Mouse (Mus musculus): ENCODE measurements around the gene Scel. TPM values are rescaled to one million over a fixed set of nuclear protein-coding genes. Genes with fewer than 3 reads are reported as not detected.
A peak's percentile ranks its signal among the peaks of the same experiment; 100 is the strongest.

The Scel gene
- polyA plus RNA-seq, 1 experiment from 2014 or later: 0.14 TPM

- 59% methylated on average over 7 of the region's 7 CpGs for WGBS (ENCODE audit: insufficient replicate concordance)
- H3K4me1 ChIP-seq (replicated peaks): no peaks in the 10 kb centered on the region
- no peak overlapping the region for H3K4me2 ChIP-seq
- H3K27me3 ChIP-seq: no peaks in the 10 kb centered on the region
- no peak overlapping the region for H3K9ac ChIP-seq
- no peak overlapping the region for H3K27ac ChIP-seq
- no peak overlapping the region for H3K4me3 ChIP-seq (replicated peaks)
- DNase-seq: no peak
- no peaks in the 10 kb centered on the region for H3K9me3 ChIP-seq (replicated peaks)
- no peak for ATAC-seq (ENCODE audit: low read depth)
- H3K36me3 ChIP-seq: no peaks in the 10 kb centered on the region
Observed at GRCm38 (mm10) chr14:103479446-103479845, 33.7 kb upstream of the Scel start.

DNA sequence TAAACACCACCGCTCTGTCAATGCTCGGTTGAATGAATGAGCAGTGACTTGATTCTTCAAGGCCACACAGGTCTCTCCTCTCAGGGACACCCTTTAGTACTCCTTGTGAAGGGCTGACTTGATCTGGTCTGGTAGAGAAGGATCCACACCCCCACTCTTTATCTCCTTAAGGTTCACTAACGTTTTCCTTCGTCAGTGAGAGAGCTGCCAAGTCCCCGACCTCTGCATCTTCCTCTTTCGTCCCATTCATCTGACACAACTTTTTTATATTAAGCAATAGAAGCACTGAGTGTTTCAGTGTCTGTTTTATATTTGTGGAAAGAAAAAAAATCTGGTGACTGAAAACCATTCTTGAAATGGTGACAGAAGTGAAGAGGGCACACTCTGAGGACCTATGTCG is 31.6 kb upstream of the Scel start:
- H3K36me3 ChIP-seq: no peaks in the 10 kb centered on the region
- no peak overlapping the region for H3K27ac ChIP-seq
- ATAC-seq (ENCODE audit: low read depth) (no peak), DNase-seq (no peak)
- no peaks in the 10 kb centered on the region for H3K9me3 ChIP-seq (replicated peaks)
- no peaks in the 10 kb centered on the region for H3K27me3 ChIP-seq
- H3K9ac ChIP-seq: no peak overlapping the region
- WGBS (ENCODE audit: insufficient replicate concordance): 59% methylated on average over 7 of the region's 7 CpGs
- no peaks in the 10 kb centered on the region for H3K4me1 ChIP-seq (replicated peaks)
- no peak overlapping the region for H3K4me3 ChIP-seq (replicated peaks)
- no peak overlapping the region for H3K4me2 ChIP-seq

DNA sequence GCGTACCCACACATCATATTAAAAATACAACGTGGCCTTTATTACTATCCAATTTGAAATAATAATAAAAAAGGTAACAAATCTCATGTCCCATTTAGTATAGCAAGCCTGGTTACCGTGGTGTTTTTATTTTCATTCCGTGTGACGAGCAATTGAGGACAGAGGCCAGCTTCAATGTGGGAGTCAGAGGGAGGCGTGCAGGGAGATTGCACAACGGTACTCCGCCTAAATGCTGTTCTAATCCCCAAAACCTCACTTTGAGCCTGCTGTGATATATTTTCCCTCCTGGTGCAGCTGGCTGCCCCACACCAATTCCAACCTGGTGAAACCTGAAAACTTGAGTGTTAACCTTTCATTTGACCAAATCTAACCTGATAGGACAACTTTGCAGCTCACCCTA is 27.5 kb upstream of the Scel start:
- H3K9me3 ChIP-seq (replicated peaks): no peaks in the 10 kb centered on the region
- no peak overlapping the region for H3K9ac ChIP-seq
- no peaks in the 10 kb centered on the region for H3K27me3 ChIP-seq
- 74% methylated on average over 8 of the region's 8 CpGs for WGBS (ENCODE audit: insufficient replicate concordance)
- no peak overlapping the region for H3K27ac ChIP-seq
- no peak overlapping the region for H3K4me3 ChIP-seq (replicated peaks)
- H3K4me2 ChIP-seq: no peak overlapping the region
- DNase-seq (no peak), ATAC-seq (ENCODE audit: low read depth) (no peak)
- H3K36me3 ChIP-seq: no peaks in the 10 kb centered on the region
- H3K4me1 ChIP-seq (replicated peaks): no peaks in the 10 kb centered on the region

DNA sequence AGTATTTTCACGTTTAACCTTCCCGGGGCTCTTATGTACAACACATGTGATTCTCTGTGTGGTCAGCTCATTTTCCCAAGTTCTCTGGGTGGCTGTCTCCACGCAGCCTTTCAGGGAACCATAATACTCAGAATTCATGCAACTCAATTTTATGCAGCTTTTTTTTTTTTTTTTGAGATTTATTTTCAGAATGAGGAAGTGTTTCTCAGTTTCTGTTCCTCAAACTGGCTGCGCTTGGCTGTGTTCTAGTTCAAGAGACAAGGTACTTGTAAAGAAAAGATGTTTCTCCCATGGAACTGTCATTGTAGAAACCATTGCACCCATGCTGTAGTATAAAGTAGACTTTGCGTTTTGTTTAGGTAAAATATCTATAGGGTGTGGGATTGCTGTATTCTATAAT is 26.2 kb upstream of the Scel start:
- no peaks in the 10 kb centered on the region for H3K36me3 ChIP-seq

DNA sequence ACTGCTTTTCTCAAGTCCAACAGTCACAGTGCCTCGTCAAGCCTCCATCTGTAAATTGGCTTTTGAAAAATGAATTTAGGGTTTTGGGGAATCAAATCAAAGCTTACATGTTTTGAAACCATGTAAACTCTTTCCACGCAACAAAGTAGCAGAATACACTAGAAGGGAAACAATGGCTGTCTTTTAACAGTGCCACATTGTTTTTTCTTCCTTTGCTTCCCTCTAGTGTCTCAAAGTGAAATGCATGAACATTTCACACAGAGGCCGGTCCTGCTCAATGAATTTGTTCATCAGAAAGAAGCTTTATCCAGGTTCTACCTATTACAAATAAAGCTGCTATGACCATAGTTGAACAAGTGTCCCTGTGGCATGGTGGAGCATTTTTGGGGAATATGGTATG is 24.5 kb upstream of the Scel start:
- Histone ChIP-seq H3K27me3 (no peaks in the 10 kb centered on the region), H3K9me3 (replicated peaks) (0 out of 2 replicates have a peak, but pooled peaks cover 4% of the 10 kb centered on the region), H3K9ac (no peak overlapping the region), H3K27ac (no peak overlapping the region), H3K4me3 (replicated peaks) (no peak overlapping the region), H3K4me1 (replicated peaks) (no peaks in the 10 kb centered on the region), H3K36me3 (no peaks in the 10 kb centered on the region), H3K4me2 (no peak overlapping the region)
- 56% methylated on average over 3 of the region's 3 CpGs for WGBS (ENCODE audit: insufficient replicate concordance)
- no peak for DNase-seq
- no peak for ATAC-seq (ENCODE audit: low read depth)

More for the DNA sequence above, 26.2 kb upstream of the Scel start:
- Histone ChIP-seq H3K4me2 (no peak overlapping the region), H3K4me1 (replicated peaks) (no peaks in the 10 kb centered on the region), H3K9me3 (replicated peaks) (no peaks in the 10 kb centered on the region), H3K27ac (no peak overlapping the region), H3K9ac (no peak overlapping the region), H3K4me3 (replicated peaks) (no peak overlapping the region), H3K27me3 (no peaks in the 10 kb centered on the region)
- no peak for DNase-seq
- 44% methylated on average over 5 of the region's 5 CpGs for WGBS (ENCODE audit: insufficient replicate concordance)
- ATAC-seq (ENCODE audit: low read depth): no peak

GRCm38 (mm10) chr14:103498199-103498598 is 14.9 kb upstream of the Scel start:
- WGBS (ENCODE audit: insufficient replicate concordance): 63% methylated on average over 8 of the region's 8 CpGs
- no peak overlapping the region for H3K4me2 ChIP-seq
- ATAC-seq (ENCODE audit: low read depth): no peak
- no peak overlapping the region for H3K27ac ChIP-seq
- no peaks in the 10 kb centered on the region for H3K4me1 ChIP-seq (replicated peaks)
- 0 out of 2 replicates have a peak, but pooled peaks cover 1% of the 10 kb centered on the region for H3K9me3 ChIP-seq (replicated peaks)
- no peaks in the 10 kb centered on the region for H3K27me3 ChIP-seq
- H3K9ac ChIP-seq: no peak overlapping the region
- no peak for DNase-seq
- H3K4me3 ChIP-seq (replicated peaks): no peak overlapping the region
- no peaks in the 10 kb centered on the region for H3K36me3 ChIP-seq

GRCm38 (mm10) chr14:103498613-103499012 is 14.5 kb upstream of the Scel start:
- no peaks in the 10 kb centered on the region for H3K36me3 ChIP-seq
- no peak overlapping the region for H3K9ac ChIP-seq
- 62% methylated on average over 5 of the region's 5 CpGs for WGBS (ENCODE audit: insufficient replicate concordance)
- H3K4me2 ChIP-seq: no peak overlapping the region
- no peaks in the 10 kb centered on the region for H3K9me3 ChIP-seq (replicated peaks)
- H3K4me1 ChIP-seq (replicated peaks): no peaks in the 10 kb centered on the region
- no peak overlapping the region for H3K27ac ChIP-seq
- H3K27me3 ChIP-seq: no peaks in the 10 kb centered on the region
- no peak overlapping the region for H3K4me3 ChIP-seq (replicated peaks)
- no peak for ATAC-seq (ENCODE audit: low read depth)
- no peak for DNase-seq

DNA sequence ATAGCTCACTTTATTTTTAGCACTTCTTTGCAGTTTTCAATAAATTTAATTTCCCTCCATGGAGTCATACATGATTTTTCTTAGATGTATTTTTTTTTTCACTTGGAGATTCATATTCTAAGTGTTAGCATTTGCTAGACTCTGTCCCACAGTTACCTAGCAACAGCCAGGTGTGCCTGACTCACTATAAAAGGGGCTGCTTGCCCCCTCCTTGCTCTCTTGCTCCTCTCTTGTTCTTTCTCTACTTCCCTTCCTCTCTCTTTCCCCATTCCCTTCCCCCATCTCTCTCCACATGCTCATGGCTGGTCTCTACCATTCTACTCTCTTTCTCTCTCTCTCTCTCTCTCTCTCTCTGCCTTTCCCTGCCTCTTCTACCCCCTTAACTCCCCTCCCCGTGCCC is 14.1 kb upstream of the Scel start:
- DNase-seq (no peak), ATAC-seq (ENCODE audit: low read depth) (no peak)
- Histone ChIP-seq H3K4me2 (no peak overlapping the region), H3K27me3 (no peaks in the 10 kb centered on the region), H3K4me1 (replicated peaks) (no peaks in the 10 kb centered on the region), H3K36me3 (no peaks in the 10 kb centered on the region), H3K9me3 (replicated peaks) (no peaks in the 10 kb centered on the region), H3K9ac (no peak overlapping the region), H3K27ac (no peak overlapping the region), H3K4me3 (replicated peaks) (no peak overlapping the region)
- 32% methylated on average over 1 of the region's 1 CpGs for WGBS (ENCODE audit: insufficient replicate concordance)

DNA sequence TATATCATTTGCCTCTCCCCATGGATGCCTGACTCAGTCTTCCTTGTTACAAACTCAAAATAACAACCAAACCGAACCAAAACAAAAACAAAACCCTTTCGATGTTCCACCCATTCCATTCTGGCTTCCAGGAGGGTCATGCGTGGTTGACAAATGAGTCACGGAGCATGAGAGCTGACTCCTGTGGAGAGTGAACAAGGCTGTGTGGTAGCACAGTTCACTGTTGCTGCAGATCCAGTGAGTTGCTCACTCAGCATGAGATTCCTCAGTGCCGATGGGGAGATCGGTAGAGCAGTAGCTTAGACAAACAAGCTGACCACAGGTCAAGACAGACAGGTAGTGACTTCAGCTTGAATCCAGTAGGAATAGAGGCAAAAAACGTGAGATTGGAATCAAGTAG is 12.8 kb upstream of the Scel start:
- Histone ChIP-seq H3K36me3 (no peaks in the 10 kb centered on the region), H3K4me3 (replicated peaks) (no peak overlapping the region), H3K9me3 (replicated peaks) (no peaks in the 10 kb centered on the region), H3K4me1 (replicated peaks) (no peaks in the 10 kb centered on the region), H3K27ac (no peak overlapping the region), H3K9ac (no peak overlapping the region), H3K4me2 (no peak overlapping the region), H3K27me3 (no peaks in the 10 kb centered on the region)
- no peak for DNase-seq
- no peak for ATAC-seq (ENCODE audit: low read depth)
- WGBS (ENCODE audit: insufficient replicate concordance): 55% methylated on average over 7 of the region's 7 CpGs

DNA sequence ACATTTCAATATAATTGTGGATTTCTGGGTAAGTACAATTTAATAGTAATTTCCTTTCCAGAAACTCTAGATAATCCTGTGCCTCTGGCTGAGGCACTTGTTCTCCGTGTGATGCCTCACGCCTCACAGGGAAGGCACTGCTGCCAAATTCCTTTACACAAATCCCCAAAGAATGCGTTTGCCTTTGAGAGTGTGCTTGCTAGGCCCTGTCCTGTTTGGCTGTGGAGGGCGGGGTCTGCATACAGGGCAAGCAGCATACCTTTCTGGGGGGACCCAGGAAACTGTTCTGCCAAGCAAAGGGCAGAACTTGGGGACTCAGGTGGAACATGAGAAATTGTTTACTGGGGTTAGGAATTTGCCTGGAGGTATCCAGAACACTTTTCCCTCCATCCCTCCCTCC is 12.2 kb upstream of the Scel start:
- no peak for DNase-seq
- Histone ChIP-seq H3K27me3 (no peaks in the 10 kb centered on the region), H3K4me1 (replicated peaks) (no peaks in the 10 kb centered on the region), H3K4me2 (no peak overlapping the region), H3K27ac (no peak overlapping the region), H3K9me3 (replicated peaks) (no peaks in the 10 kb centered on the region), H3K9ac (no peak overlapping the region), H3K4me3 (replicated peaks) (no peak overlapping the region), H3K36me3 (no peaks in the 10 kb centered on the region)
- WGBS (ENCODE audit: insufficient replicate concordance): 29% methylated on average over 4 of the region's 4 CpGs
- no peak for ATAC-seq (ENCODE audit: low read depth)

GRCm38 (mm10) chr14:103504514-103504913 is 8.6 kb upstream of the Scel start:
- Histone ChIP-seq H3K4me3 (replicated peaks) (no peak overlapping the region), H3K4me1 (replicated peaks) (no peaks in the 10 kb centered on the region), H3K27me3 (no peaks in the 10 kb centered on the region), H3K27ac (no peak overlapping the region), H3K9me3 (replicated peaks) (no peaks in the 10 kb centered on the region), H3K9ac (no peak overlapping the region), H3K36me3 (no peaks in the 10 kb centered on the region), H3K4me2 (no peak overlapping the region)
- DNase-seq: no peak
- WGBS (ENCODE audit: insufficient replicate concordance): 65% methylated on average over 7 of the region's 7 CpGs
- ATAC-seq (ENCODE audit: low read depth): no peak

DNA sequence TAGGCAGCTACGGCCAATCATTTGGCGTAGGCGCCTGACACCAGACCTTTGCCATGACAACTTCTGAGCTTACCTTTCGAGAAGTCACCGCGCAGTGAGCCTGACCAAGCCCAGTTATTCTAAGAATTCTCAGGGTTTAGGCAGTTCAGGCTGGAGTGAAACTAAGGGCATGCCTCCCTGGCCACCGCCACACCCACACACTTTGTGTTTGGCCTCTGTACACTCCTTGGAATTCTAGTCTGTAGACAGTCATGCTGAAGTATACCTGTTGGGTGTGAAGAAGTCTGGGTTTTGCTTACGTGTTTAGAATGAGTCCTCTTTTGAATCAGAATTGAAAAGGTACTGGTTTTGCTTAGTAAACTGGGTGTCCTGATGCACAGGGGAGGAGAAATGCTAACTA is 3.6 kb upstream of the Scel start:
- Histone ChIP-seq H3K9ac (no peak overlapping the region), H3K9me3 (replicated peaks) (no peaks in the 10 kb centered on the region), H3K4me2 (no peak overlapping the region), H3K4me1 (replicated peaks) (no peaks in the 10 kb centered on the region), H3K27ac (no peak overlapping the region), H3K36me3 (no peaks in the 10 kb centered on the region), H3K27me3 (no peaks in the 10 kb centered on the region), H3K4me3 (replicated peaks) (no peak overlapping the region)
- DNase-seq (no peak), ATAC-seq (ENCODE audit: low read depth) (no peak)
- 86% methylated on average over 8 of the region's 8 CpGs for WGBS (ENCODE audit: insufficient replicate concordance)

DNA sequence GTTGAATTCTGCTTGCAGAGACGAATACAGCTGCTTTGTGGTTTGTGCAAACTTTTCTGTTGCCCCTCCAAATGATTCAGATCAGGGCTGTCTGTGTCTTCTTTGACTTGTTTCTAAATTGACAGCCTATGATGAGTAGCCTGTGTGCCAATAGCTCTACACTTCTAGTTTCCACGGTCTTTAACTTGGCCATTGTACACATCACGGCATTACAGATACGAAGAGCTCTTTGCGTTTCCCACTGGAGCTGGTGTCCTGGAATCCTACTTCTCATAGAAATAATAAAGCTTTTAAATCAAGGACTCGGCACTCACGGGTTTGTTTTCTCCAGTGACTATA is 300 bp downstream of the Scel start:
- no peaks in the 10 kb centered on the region for H3K27me3 ChIP-seq
- no peak overlapping the region for H3K9ac ChIP-seq
- H3K4me3 ChIP-seq (replicated peaks): no peak overlapping the region
- no peaks in the 10 kb centered on the region for H3K4me1 ChIP-seq (replicated peaks)
- DNase-seq (no peak), ATAC-seq (ENCODE audit: low read depth) (no peak)
- WGBS (ENCODE audit: insufficient replicate concordance): 64% methylated on average over 7 of the region's 7 CpGs
- H3K4me2 ChIP-seq: 0 out of 2 replicates have a peak overlapping the region, but pooled peaks have one; percentile 8
- no peaks in the 10 kb centered on the region for H3K9me3 ChIP-seq (replicated peaks)
- no peak overlapping the region for H3K27ac ChIP-seq
- H3K36me3 ChIP-seq: no peaks in the 10 kb centered on the region

Measured in liver, embryonic 13.5 days (tissue).